Mouse (Mus musculus) layer of hippocampus, adult 9-10 months (tissue): Measurements from ENCODE around the gene Ogt.

ENCODE experiments used
- DNase-seq: peaks from one replicate; pipeline ENCODE4 v3.0.0; 2022; ENCODE audit warnings: low spot score

Gene Ogt

GRCm38 (mm10) chrX:101639741-101640166 lies at the start of gene Ogt:
Ogt (plus strand) TSS chrX:101640060.
- peak; percentile 95 for DNase-seq

GRCm38 (mm10) chrX:101616183-101616582 lies 23.7 kb upstream of the Ogt start:
- no peak for DNase-seq

GRCm38 (mm10) chrX:101617889-101618288 lies 22.0 kb upstream of the Ogt start:
- DNase-seq = no peak

GRCm38 (mm10) chrX:101620317-101620716 lies 19.5 kb upstream of the Ogt start:
- no peak for DNase-seq

GRCm38 (mm10) chrX:101622539-101622938 lies 17.3 kb upstream of the Ogt start:
- no peak for DNase-seq

- DNase-seq = no peak
Observed at GRCm38 (mm10) chrX:101636821-101637525, 2.9 kb upstream of the Ogt start.

GRCm38 (mm10) chrX:101638856-101639255 lies 1.0 kb upstream of the Ogt start:
- DNase-seq = no peak

- DNase-seq = no peak
Observed at GRCm38 (mm10) chrX:101639306-101639705, 554 bp upstream of the Ogt start.

GRCm38 (mm10) chrX:101640194-101641160 lies 617 bp downstream of the Ogt start:
- no peak for DNase-seq

GRCm38 (mm10) chrX:101641161-101641530 lies 1.3 kb downstream of the Ogt start:
- no peak for DNase-seq

- no peak for DNase-seq
Observed at GRCm38 (mm10) chrX:101642091-101642490, 2.2 kb downstream of the Ogt start.

GRCm38 (mm10) chrX:101645286-101645685 lies 5.4 kb downstream of the Ogt start:
- no peak for DNase-seq

GRCm38 (mm10) chrX:101646621-101647020 lies 6.8 kb downstream of the Ogt start:
- DNase-seq = no peak

- no peak for DNase-seq
Observed at GRCm38 (mm10) chrX:101695686-101696085, 55.8 kb downstream of the Ogt start.

- DNase-seq = no peak
Observed at GRCm38 (mm10) chrX:101697537-101697936, 57.7 kb downstream of the Ogt start.

- DNase-seq = no peak
Observed at GRCm38 (mm10) chrX:101698232-101698631, 58.4 kb downstream of the Ogt start.

- DNase-seq = no peak
Observed at GRCm38 (mm10) chrX:101705111-101705510, 65.3 kb downstream of the Ogt start.

- no peak for DNase-seq
Observed at GRCm38 (mm10) chrX:101720401-101720800, 80.5 kb downstream of the Ogt start.

GRCm38 (mm10) chrX:101730010-101730409 lies 90.2 kb downstream of the Ogt start:
- no peak for DNase-seq

GRCm38 (mm10) chrX:101732644-101733043 lies 92.8 kb downstream of the Ogt start:
- no peak for DNase-seq

- DNase-seq = no peak
Observed at GRCm38 (mm10) chrX:101733288-101733687, 93.4 kb downstream of the Ogt start.

GRCm38 (mm10) chrX:101733828-101734319 lies 94.0 kb downstream of the Ogt start, which contains the start of gene Cxcr3:
Cxcr3 (minus strand) TSS chrX:101734269.
- peak; percentile 5 for DNase-seq
